Mouse (Mus musculus): ENCODE results near the gene Zfp784. TPM values are rescaled to one million over a fixed set of nuclear protein-coding genes. Genes with fewer than 3 reads are reported as not detected.

The Zfp784 gene
- polyA plus RNA-seq, 1 experiment from 2014 or later: 6.3 TPM

DNA sequence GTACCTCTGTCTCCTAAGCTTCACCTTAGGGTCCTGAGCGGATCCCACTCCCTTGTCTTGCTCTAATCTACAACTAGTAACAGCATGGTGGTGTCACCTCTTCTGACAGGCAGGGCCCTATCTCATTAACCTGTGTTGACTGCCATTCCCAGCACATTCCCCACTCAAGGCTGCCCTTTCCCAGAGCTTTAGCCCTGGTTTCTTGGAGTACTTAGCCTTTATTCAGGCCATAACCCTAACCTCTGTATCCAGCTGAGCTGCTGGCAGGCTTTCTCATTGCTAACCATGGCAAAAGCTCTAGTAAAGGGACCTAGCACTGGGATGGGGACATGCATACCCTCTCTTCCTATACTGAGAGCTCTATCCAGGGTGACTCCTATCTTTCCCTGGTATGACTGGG lies 20.4 kb upstream of the Zfp784 start:
- DNase-seq (ENCODE audit: low read depth, low spot score): no peak
- H3K27me3 ChIP-seq: no peaks in the 10 kb centered on the region
- ATAC-seq: no peak
- in situ Hi-C loops (cut with MboI; ENCODE audit: low pct_unique_long_range_greater_than_20kb): loop anchor here (25.0 kb wide), 1 partner anchor 1104 kb away; the partner anchor contains the start of genes Zfp444 and Zfp787
- CTCF ChIA-PET: interaction anchor here (1.2 to 3.1 kb wide), 3 partner anchors 9 to 15 kb away, joined by 5 to 19 read pairs (median 7); partner anchors contain the start of gene Zfp580
- TF ChIP-seq CTCF (IDR thresholded peaks at IDR 0.05): no peak
- POLR2A ChIA-PET: no interaction called here

- in situ Hi-C loops (cut with MboI; ENCODE audit: low pct_unique_long_range_greater_than_20kb): loop anchor here (25.0 kb wide), 1 partner anchor 1104 kb away; the partner anchor contains the start of genes Zfp444 and Zfp787
- ChIA-PET POLR2A (no interaction called here), CTCF (no interaction called here)
- H3K27me3 ChIP-seq: no peaks in the 10 kb centered on the region
- ATAC-seq: no peak
- DNase-seq (ENCODE audit: low read depth, low spot score): no peak
- no peak for TF ChIP-seq CTCF (IDR thresholded peaks at IDR 0.05)
Measured at GRCm38 (mm10) chr7:5057804-5058203, 19.6 kb upstream of the Zfp784 start.

- no peak for TF ChIP-seq CTCF (IDR thresholded peaks at IDR 0.05)
- in situ Hi-C loops (cut with MboI; ENCODE audit: low pct_unique_long_range_greater_than_20kb): loop anchor here (25.0 kb wide), 1 partner anchor 1105 kb away; the partner anchor contains the start of genes Zfp444 and Zfp787
- CTCF ChIA-PET: no interaction called here
- ATAC-seq (no peak), DNase-seq (ENCODE audit: low read depth, low spot score) (no peak)
- POLR2A ChIA-PET: no interaction called here
- H3K27me3 ChIP-seq: no peaks in the 10 kb centered on the region
Measured at GRCm38 (mm10) chr7:5057381-5057780, 19.1 kb upstream of the Zfp784 start.

GRCm38 (mm10) chr7:5056651-5057263 lies 18.5 kb upstream of the Zfp784 start:
- TF ChIP-seq CTCF (IDR thresholded peaks at IDR 0.05): no peak
- CTCF ChIA-PET: no interaction called here
- DNase-seq (ENCODE audit: low read depth, low spot score): no peak

DNA sequence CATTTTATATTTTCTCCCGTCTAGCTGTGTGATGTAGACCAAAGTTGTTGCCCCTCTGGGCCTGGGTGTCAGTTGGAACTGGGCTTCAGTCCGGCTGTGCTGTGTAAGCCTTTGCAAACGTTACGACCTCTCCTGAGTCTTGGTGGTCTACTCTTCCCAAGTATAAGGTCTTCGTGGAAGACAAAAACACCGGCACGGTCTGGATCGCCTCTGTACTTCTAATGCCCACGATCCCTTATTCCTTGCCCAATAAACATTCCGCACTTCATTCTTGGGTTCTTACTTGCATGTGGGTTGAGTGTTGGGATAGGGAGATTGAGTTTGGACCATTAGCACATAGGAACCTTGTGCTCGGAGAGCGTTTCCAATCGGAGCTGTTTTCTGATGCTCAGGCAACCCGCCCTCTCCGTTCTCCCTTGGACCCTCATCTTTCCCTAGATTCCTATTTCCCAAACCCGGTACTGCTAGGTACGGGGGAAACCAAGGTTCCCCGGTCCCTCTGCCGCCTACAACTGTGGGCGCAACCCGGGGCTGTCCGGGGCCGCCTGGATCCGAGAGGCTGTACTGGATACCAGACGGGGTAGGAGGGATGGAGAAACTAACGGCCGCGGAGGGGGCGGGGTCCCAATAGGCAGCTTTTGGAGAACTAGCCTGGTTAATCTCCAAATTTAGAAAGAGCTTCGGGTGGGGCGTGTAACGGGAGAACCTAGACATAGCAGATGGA lies 15.4 kb upstream of the Zfp784 start:
- TF ChIP-seq CTCF (IDR thresholded peaks at IDR 0.05): no peak
- no peaks in the 10 kb centered on the region for H3K27me3 ChIP-seq
- in situ Hi-C loops (cut with MboI; ENCODE audit: low pct_unique_long_range_greater_than_20kb): loop anchor here (25.0 kb wide), 1 partner anchor 1109 kb away; the partner anchor contains the start of genes Zfp444 and Zfp787
- no peak for ATAC-seq
- ChIA-PET CTCF (no interaction called here), POLR2A (no interaction called here)
- no peak for DNase-seq (ENCODE audit: low read depth, low spot score)

More at GRCm38 (mm10) chr7:5056651-5057263, 18.5 kb upstream of the Zfp784 start:
- in situ Hi-C loops (cut with MboI; ENCODE audit: low pct_unique_long_range_greater_than_20kb): loop anchor here (25.0 kb wide), 1 partner anchor 1106 kb away; the partner anchor contains the start of genes Zfp444 and Zfp787
- no peaks in the 10 kb centered on the region for H3K27me3 ChIP-seq
- ATAC-seq: no peak
- POLR2A ChIA-PET: no interaction called here

GRCm38 (mm10) chr7:5052931-5053343 lies 14.7 kb upstream of the Zfp784 start:
- ATAC-seq (no peak), DNase-seq (ENCODE audit: low read depth, low spot score) (no peak)
- TF ChIP-seq CTCF (IDR thresholded peaks at IDR 0.05): no peak
- ChIA-PET POLR2A (interaction anchor here (1.1 kb wide), 1 partner anchor 9 kb away, joined by 5 read pairs; the partner anchor contains the start of gene U2af2), CTCF (no interaction called here)
- in situ Hi-C loops (cut with MboI; ENCODE audit: low pct_unique_long_range_greater_than_20kb): loop anchor here (25.0 kb wide), 1 partner anchor 1109 kb away; the partner anchor contains the start of genes Zfp444 and Zfp787
- no peaks in the 10 kb centered on the region for H3K27me3 ChIP-seq

DNA sequence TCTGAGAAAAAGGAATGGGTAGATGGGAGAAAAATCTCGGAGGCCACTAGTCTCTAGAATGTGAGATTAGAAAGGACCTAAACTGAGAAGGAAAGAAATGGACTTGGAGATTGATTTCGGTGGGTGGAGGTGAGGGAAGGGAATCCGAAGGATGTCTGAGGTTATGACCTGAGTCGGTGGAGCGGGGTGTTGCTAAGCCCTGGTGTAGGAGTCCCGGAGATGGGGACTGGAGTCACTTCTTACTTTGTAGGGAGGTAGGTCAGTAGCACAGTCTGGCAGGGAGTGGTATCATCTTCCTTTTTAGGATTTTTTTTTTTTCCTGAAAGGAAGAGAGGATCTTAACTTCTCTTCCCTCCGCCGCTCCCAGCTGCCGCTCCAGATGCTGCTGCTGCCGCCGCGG lies 14.2 kb upstream of the Zfp784 start:
- ChIA-PET CTCF (interaction anchor here (3.4 kb wide), 1 partner anchor 111 kb away, joined by 11 read pairs; no protein-coding TSS in a partner anchor), POLR2A (interaction anchor here (0.6 to 2.0 kb wide), 3 partner anchors 8 to 13 kb away, joined by 3 to 10 read pairs (median 5); partner anchors contain the start of genes U2af2 and Zfp784)
- TF ChIP-seq CTCF (IDR thresholded peaks at IDR 0.05): no peak
- in situ Hi-C loops (cut with MboI; ENCODE audit: low pct_unique_long_range_greater_than_20kb): loop anchor here (25.0 kb wide), 1 partner anchor 1110 kb away; the partner anchor contains the start of genes Zfp444 and Zfp787
- DNase-seq (ENCODE audit: low read depth, low spot score): no peak
- no peaks in the 10 kb centered on the region for H3K27me3 ChIP-seq
- no peak for ATAC-seq

GRCm38 (mm10) chr7:5051193-5052192 lies 13.2 kb upstream of the Zfp784 start, which contains the start of gene Zfp580:
Gene Zfp580, plus strand, starts transcription at chr7:5051538.
- ChIA-PET CTCF (interaction anchor here (0.7 to 3.9 kb wide), 6 partner anchors 9 to 110 kb away, joined by 3 to 19 read pairs (median 6); partner anchors contain the start of genes 4632433K11Rik and Zfp579), POLR2A (interaction anchor here (0.6 to 2.0 kb wide), 8 partner anchors 9 to 146 kb away, joined by 3 to 10 read pairs (median 4); partner anchors contain the start of genes Gm44973 and Zfp784)
- in situ Hi-C loops (cut with MboI; ENCODE audit: low pct_unique_long_range_greater_than_20kb): loop anchor here (25.0 kb wide), 1 partner anchor 1111 kb away; the partner anchor contains the start of genes Zfp444 and Zfp787
- no peak for TF ChIP-seq CTCF (IDR thresholded peaks at IDR 0.05)
- no peaks in the 10 kb centered on the region for H3K27me3 ChIP-seq
- ATAC-seq: peak; percentile 80
- DNase-seq (ENCODE audit: low read depth, low spot score): peak; percentile 17

DNA sequence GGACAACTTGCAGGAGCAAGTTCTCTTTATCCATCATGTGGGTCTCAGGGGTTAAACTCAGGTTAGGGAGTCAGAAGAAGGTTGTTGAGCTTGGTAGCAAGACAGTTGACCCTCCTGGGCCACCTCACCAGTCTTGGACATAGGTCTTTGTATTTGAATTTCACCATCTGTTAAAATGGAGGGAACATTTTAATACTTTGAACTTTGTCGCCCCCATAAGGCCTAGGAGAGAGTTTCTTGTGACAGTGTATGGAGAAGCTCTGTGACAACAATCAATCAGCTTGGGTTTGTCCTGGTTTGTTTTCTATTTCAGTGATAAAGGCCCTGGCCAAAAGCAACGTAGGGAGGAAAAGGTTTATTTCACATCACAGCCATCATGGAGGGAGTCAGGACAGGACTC lies 9.1 kb upstream of the Zfp784 start:
- H3K27me3 ChIP-seq: no peaks in the 10 kb centered on the region
- ChIA-PET CTCF (interaction anchor here (0.8 to 1.9 kb wide), 6 partner anchors 11 to 108 kb away, joined by 3 to 6 read pairs (median 4); partner anchors contain the start of gene Sbk2), POLR2A (no interaction called here)
- no peak for TF ChIP-seq CTCF (IDR thresholded peaks at IDR 0.05)
- in situ Hi-C loops (cut with MboI; ENCODE audit: low pct_unique_long_range_greater_than_20kb): loop anchor here (5.0 kb wide), 1 partner anchor 105 kb away; no protein-coding TSS in a partner anchor
- no peak for ATAC-seq
- no peak for DNase-seq (ENCODE audit: low read depth, low spot score)
